Mouse (Mus musculus) intestine, postnatal 0 days (tissue): ENCODE measurements around the gene Ckap2l. TPM values are rescaled to one million over a fixed set of nuclear protein-coding genes. Genes with fewer than 3 reads are reported as not detected.

ENCODE experiments used
- ATAC-seq: fragments of 200-750 bp; cut with Nextera tagmentation; 2 replicates; pipeline ENCODE4 v1.8.0; 2017; ENCODE audit warnings: mild to moderate bottlenecking, moderate TSS enrichment, moderate library complexity
- H3K27ac ChIP-seq: fragments of 300-500 bp; sonication (generic); 2 replicates; pipeline ENCODE4 v1.5.1; 2014; ENCODE audit warnings: mild to moderate bottlenecking, low read depth, low read length, moderate library complexity
- H3K27me3 ChIP-seq: fragments of 300-500 bp; sonication (generic); replicated peaks from 2 replicates; pipeline ENCODE4 v1.6.1; 2014; ENCODE audit warnings: low read length, mixed read lengths; ENCODE audit not compliant: control insufficient read depth, insufficient read depth
- H3K36me3 ChIP-seq: fragments of 300-500 bp; sonication (generic); 2 replicates; pipeline ENCODE4 v1.6.1; 2014; ENCODE audit warnings: mild to moderate bottlenecking, moderate library complexity; ENCODE audit not compliant: control insufficient read depth, insufficient read depth
- H3K4me1 ChIP-seq: fragments of 300-500 bp; sonication (generic); replicated peaks from 2 replicates; pipeline ENCODE4 v1.6.1; 2014; ENCODE audit warnings: antibody characterized with exemption, low read length, mixed read lengths; ENCODE audit not compliant: control insufficient read depth, insufficient read depth
- H3K4me2 ChIP-seq: fragments of 300-500 bp; sonication (generic); replicated peaks from 2 replicates; pipeline ENCODE4 v1.6.1; 2014; ENCODE audit warnings: low read depth, mild to moderate bottlenecking, moderate library complexity
- H3K4me3 ChIP-seq: fragments of 300-500 bp; sonication (generic); 2 replicates; pipeline ENCODE4 v1.5.1; 2014; ENCODE audit warnings: low read depth, low read length
- H3K9ac ChIP-seq: fragments of 300-500 bp; sonication (generic); 2 replicates; pipeline ENCODE4 v1.6.1; 2014; ENCODE audit warnings: mild to moderate bottlenecking, low read depth, low read length
- H3K9me3 ChIP-seq: fragments of 300-500 bp; sonication (generic); 2 replicates; pipeline ENCODE4 v1.6.1; 2016; ENCODE audit warnings: mixed run types; ENCODE audit not compliant: control insufficient read depth
- CTCF ChIP-seq: sonication (generic); IDR thresholded peaks from 2 replicates; pipeline ENCODE4 v1.5.1; 2016; ENCODE audit warnings: low read depth, mild to moderate bottlenecking, control low read depth, antibody characterized with exemption, moderate library complexity
- WGBS: fragments of 180-500 bp; shearing (Covaris S2); extraction: QIAGEN DNeasy Blood & Tissue Kit; methylation state at CpG from one replicate; pipeline ENCODE4 v1.1.7; 2014; 5-methylcytosine and 5-hydroxymethylcytosine counted together
- polyA plus RNA-seq: library from polyadenylated mRNA; unstranded; fragments of >200 nt; fragmentation: Nextera tagmentation; extraction: Ambion mirVana; gene quantifications from 2 replicates; pipeline ENCODE4 v1.2.1, GENCODE M21; 2015

Ckap2l gene
- polyA plus RNA-seq, 1 experiment from 2014 or later: 11.0 TPM

GRCm38 (mm10) chr2:129269986-129270385 is 27.0 kb downstream of the Ckap2l start:
- Histone ChIP-seq H3K9ac (no peak overlapping the region), H3K4me3 (no peak overlapping the region), H3K4me1 (no peaks in the 10 kb centered on the region), H3K9me3 (0 out of 2 replicates have a peak, but pooled peaks cover 3% of the 10 kb centered on the region), H3K36me3 (peaks cover 54% of the 10 kb centered on the region), H3K27ac (no peak overlapping the region), H3K27me3 (no peaks in the 10 kb centered on the region), H3K4me2 (no peak overlapping the region)
- TF ChIP-seq CTCF: no peak
- ATAC-seq: no peak
- WGBS: 96% methylated on average over 5 of the region's 5 CpGs

- Histone ChIP-seq H3K27me3 (no peaks in the 10 kb centered on the region), H3K36me3 (peaks cover 50% of the 10 kb centered on the region), H3K27ac (no peak overlapping the region), H3K9ac (no peak overlapping the region), H3K4me2 (no peak overlapping the region), H3K4me3 (no peak overlapping the region), H3K4me1 (no peaks in the 10 kb centered on the region), H3K9me3 (0 out of 2 replicates have a peak, but pooled peaks cover 3% of the 10 kb centered on the region)
- WGBS: 95% methylated on average over 12 of the region's 12 CpGs
- TF ChIP-seq CTCF: no peak
- no peak for ATAC-seq
These were observed 27.8 kb downstream of the Ckap2l start for GRCm38 (mm10) chr2:129269161-129269643.

DNA sequence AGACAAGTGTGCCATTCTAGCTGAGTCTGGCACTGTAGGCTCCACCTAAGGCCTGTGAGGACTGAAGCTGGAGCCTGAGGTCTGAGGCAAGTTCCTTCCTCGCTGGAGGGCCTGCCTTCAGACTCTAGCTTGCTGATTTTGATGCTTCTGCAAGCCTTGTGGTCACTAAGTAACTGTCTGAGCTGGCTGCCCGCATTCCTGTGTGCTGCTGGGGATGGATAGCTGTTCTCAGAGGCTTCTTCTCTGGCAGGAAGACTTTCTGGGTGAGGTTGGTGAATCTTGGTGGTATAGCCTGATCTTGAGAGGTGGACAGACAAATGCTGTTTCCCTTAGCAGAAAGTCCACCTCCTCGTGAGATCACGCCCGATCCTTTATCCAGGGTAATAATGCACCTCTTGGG is 29.3 kb downstream of the Ckap2l start:
- TF ChIP-seq CTCF: no peak
- 93% methylated on average over 5 of the region's 5 CpGs for WGBS
- H3K4me3 ChIP-seq: no peak overlapping the region
- peaks cover 41% of the 10 kb centered on the region for H3K36me3 ChIP-seq
- no peaks in the 10 kb centered on the region for H3K27me3 ChIP-seq
- no peak overlapping the region for H3K4me2 ChIP-seq
- H3K9ac ChIP-seq: no peak overlapping the region
- 0 out of 2 replicates have a peak, but pooled peaks cover 3% of the 10 kb centered on the region for H3K9me3 ChIP-seq
- no peak overlapping the region for H3K27ac ChIP-seq
- ATAC-seq: no peak
- no peaks in the 10 kb centered on the region for H3K4me1 ChIP-seq

DNA sequence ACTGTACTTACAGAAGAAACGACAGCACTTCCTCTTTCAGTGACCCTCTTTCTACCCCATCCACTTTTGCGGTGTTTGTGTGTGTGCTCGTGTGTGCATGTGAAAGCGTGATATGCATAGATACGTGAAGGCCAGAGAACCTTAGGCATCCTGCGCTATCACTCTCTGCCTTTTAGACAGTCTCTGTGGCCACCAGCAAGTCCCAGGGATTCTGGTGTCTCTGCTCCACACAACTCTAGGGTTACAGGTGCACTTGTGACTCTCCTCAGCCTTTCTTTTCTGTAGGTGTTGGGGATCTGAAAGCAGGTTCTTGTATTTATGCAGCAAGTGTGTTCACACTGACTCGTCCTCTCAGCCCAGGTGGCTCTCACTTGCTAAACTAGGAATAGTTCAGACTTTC is 31.7 kb downstream of the Ckap2l start:
- H3K4me3 ChIP-seq: no peak overlapping the region
- 0 out of 2 replicates have a peak, but pooled peaks cover 3% of the 10 kb centered on the region for H3K9me3 ChIP-seq
- no peak for TF ChIP-seq CTCF
- no peaks in the 10 kb centered on the region for H3K27me3 ChIP-seq
- WGBS: 93% methylated on average over 7 of the region's 7 CpGs
- H3K4me1 ChIP-seq: no peaks in the 10 kb centered on the region
- no peak overlapping the region for H3K4me2 ChIP-seq
- peaks cover 28% of the 10 kb centered on the region for H3K36me3 ChIP-seq
- no peak overlapping the region for H3K9ac ChIP-seq
- no peak overlapping the region for H3K27ac ChIP-seq
- no peak for ATAC-seq

GRCm38 (mm10) chr2:129263073-129263472 is 33.9 kb downstream of the Ckap2l start:
- no peak overlapping the region for H3K27ac ChIP-seq
- H3K27me3 ChIP-seq: no peaks in the 10 kb centered on the region
- TF ChIP-seq CTCF: no peak
- H3K4me3 ChIP-seq: no peak overlapping the region
- H3K4me2 ChIP-seq: no peak overlapping the region
- 74% methylated on average over 5 of the region's 5 CpGs for WGBS
- H3K9ac ChIP-seq: no peak overlapping the region
- peaks cover 5% of the 10 kb centered on the region; the same call in 1 of the 2 replicates for H3K36me3 ChIP-seq
- no peaks in the 10 kb centered on the region; the same call in 1 of the 2 replicates for H3K4me1 ChIP-seq
- H3K9me3 ChIP-seq: 0 out of 2 replicates have a peak, but pooled peaks cover 3% of the 10 kb centered on the region
- no peak for ATAC-seq

- Histone ChIP-seq H3K4me3 (no peak overlapping the region), H3K9ac (no peak overlapping the region), H3K9me3 (0 out of 2 replicates have a peak, but pooled peaks cover 3% of the 10 kb centered on the region), H3K36me3 (no peaks in the 10 kb centered on the region), H3K4me1 (no peaks in the 10 kb centered on the region; the same call in 1 of the 2 replicates), H3K27ac (no peak overlapping the region), H3K4me2 (no peak overlapping the region), H3K27me3 (0 out of 2 replicates have a peak, but pooled peaks cover 3% of the 10 kb centered on the region)
- 61% methylated on average over 6 of the region's 6 CpGs for WGBS
- no peak for ATAC-seq
- TF ChIP-seq CTCF: no peak
These were observed 35.7 kb downstream of the Ckap2l start for GRCm38 (mm10) chr2:129261151-129261794.
